Mouse (Mus musculus): ENCODE results near the gene Phf3. TPM values are rescaled to one million over a fixed set of nuclear protein-coding genes. Genes with fewer than 3 reads are reported as not detected.
A peak's percentile ranks its signal among the peaks of the same experiment; 100 is the strongest.

The Phf3 gene
- polyA plus RNA-seq, 1 experiment = 52.7 TPM

GRCm38 (mm10) chr1:30872836-30873540 is 733 bp downstream of the Phf3 start:
- Histone ChIP-seq H3K4me3 (ENCODE audit: control insufficient read depth, insufficient read depth, low read length) (peak overlapping the region; percentile 69), H3K4me1 (replicated peaks; ENCODE audit: control insufficient read depth, insufficient read depth, low read length) (no peaks in the 10 kb centered on the region), H3K27me3 (ENCODE audit: control insufficient read depth, insufficient read depth, low read length) (no peaks in the 10 kb centered on the region), H3K27ac (ENCODE audit: control insufficient read depth, insufficient read depth, low read length) (peak overlapping the region; percentile 20; the same call in 1 of the 2 replicates), H3K36me3 (ENCODE audit: control insufficient read depth, insufficient read depth, low read length) (no peaks in the 10 kb centered on the region)
- under 1% methylated on average over 77 of the region's 79 CpGs for WGBS
- peak; percentile 55 for DNase-seq
- no peak for TF ChIP-seq POLR2A (IDR thresholded peaks at IDR 0.05; ENCODE audit: control insufficient read depth, extremely low read depth, insufficient read depth, low read length, poor library complexity)
- TF ChIP-seq CTCF (IDR thresholded peaks at IDR 0.05; ENCODE audit: borderline replicate concordance, control insufficient read depth, extremely low read depth, insufficient read depth, low read length, poor library complexity) = no peak

DNA sequence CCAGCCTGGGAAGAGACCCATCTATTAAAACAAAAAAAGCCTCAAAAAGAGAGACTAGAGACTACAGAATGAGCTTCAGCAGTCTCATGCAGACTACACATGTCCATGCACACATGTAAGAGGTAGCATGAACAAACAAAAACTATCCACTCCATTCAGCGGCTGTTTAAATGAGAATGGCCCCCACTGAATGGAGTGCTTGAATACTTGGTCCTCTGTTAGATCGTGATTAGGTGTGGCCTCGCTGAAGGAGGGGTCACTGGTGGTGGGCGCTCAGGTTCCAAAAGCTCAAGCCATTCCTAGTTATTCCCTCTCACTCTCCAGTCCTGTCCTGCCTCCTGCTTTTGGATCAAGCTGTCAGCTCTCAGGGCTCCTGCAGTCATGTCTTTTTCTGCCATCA is 5.9 kb downstream of the Phf3 start:
- WGBS = 95% methylated on average over 4 of the region's 4 CpGs
- H3K4me1 ChIP-seq (replicated peaks; ENCODE audit: control insufficient read depth, insufficient read depth, low read length) = no peaks in the 10 kb centered on the region
- no peak overlapping the region for H3K27ac ChIP-seq (ENCODE audit: control insufficient read depth, insufficient read depth, low read length)
- DNase-seq = no peak
- no peak overlapping the region for H3K4me3 ChIP-seq (ENCODE audit: control insufficient read depth, insufficient read depth, low read length)
- H3K36me3 ChIP-seq (ENCODE audit: control insufficient read depth, insufficient read depth, low read length) = no peaks in the 10 kb centered on the region
- no peaks in the 10 kb centered on the region for H3K27me3 ChIP-seq (ENCODE audit: control insufficient read depth, insufficient read depth, low read length)
- no peak for TF ChIP-seq POLR2A (IDR thresholded peaks at IDR 0.05; ENCODE audit: control insufficient read depth, extremely low read depth, insufficient read depth, low read length, poor library complexity)
- TF ChIP-seq CTCF (IDR thresholded peaks at IDR 0.05; ENCODE audit: borderline replicate concordance, control insufficient read depth, extremely low read depth, insufficient read depth, low read length, poor library complexity) = no peak

DNA sequence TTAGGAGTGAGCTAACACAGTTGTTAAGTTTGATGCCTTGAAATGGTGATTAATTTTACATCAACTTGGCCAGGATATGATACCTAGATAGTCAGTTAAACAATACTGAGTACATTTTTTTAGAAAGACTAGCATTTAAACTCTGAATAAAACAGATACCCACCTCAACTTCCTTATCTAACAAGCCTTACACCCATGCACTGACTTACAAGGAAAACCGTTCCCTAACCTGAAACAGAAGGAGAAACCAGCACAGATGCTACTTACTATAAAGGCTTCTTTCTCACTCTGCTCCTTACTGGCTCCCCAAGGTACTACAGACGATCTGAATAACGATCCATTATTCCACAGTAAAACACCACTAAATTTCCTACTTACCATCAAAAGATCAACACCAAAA is 21.2 kb downstream of the Phf3 start:
- TF ChIP-seq POLR2A (IDR thresholded peaks at IDR 0.05; ENCODE audit: control insufficient read depth, extremely low read depth, insufficient read depth, low read length, poor library complexity) (no peak), CTCF (IDR thresholded peaks at IDR 0.05; ENCODE audit: borderline replicate concordance, control insufficient read depth, extremely low read depth, insufficient read depth, low read length, poor library complexity) (no peak)
- H3K4me3 ChIP-seq (ENCODE audit: control insufficient read depth, insufficient read depth, low read length) = no peak overlapping the region
- WGBS = 98% methylated on average over 3 of the region's 3 CpGs
- H3K27me3 ChIP-seq (ENCODE audit: control insufficient read depth, insufficient read depth, low read length) = no peaks in the 10 kb centered on the region
- H3K27ac ChIP-seq (ENCODE audit: control insufficient read depth, insufficient read depth, low read length) = no peak overlapping the region
- H3K36me3 ChIP-seq (ENCODE audit: control insufficient read depth, insufficient read depth, low read length) = peaks cover 3% of the 10 kb centered on the region; the same call in 1 of the 2 replicates
- H3K4me1 ChIP-seq (replicated peaks; ENCODE audit: control insufficient read depth, insufficient read depth, low read length) = no peaks in the 10 kb centered on the region
- DNase-seq = no peak

GRCm38 (mm10) chr1:30851920-30852319 is 21.8 kb downstream of the Phf3 start:
- DNase-seq = no peak
- TF ChIP-seq CTCF (IDR thresholded peaks at IDR 0.05; ENCODE audit: borderline replicate concordance, control insufficient read depth, extremely low read depth, insufficient read depth, low read length, poor library complexity) (no peak), POLR2A (IDR thresholded peaks at IDR 0.05; ENCODE audit: control insufficient read depth, extremely low read depth, insufficient read depth, low read length, poor library complexity) (no peak)
- Histone ChIP-seq H3K4me3 (ENCODE audit: control insufficient read depth, insufficient read depth, low read length) (no peak overlapping the region), H3K27ac (ENCODE audit: control insufficient read depth, insufficient read depth, low read length) (no peak overlapping the region), H3K4me1 (replicated peaks; ENCODE audit: control insufficient read depth, insufficient read depth, low read length) (no peaks in the 10 kb centered on the region), H3K27me3 (ENCODE audit: control insufficient read depth, insufficient read depth, low read length) (no peaks in the 10 kb centered on the region), H3K36me3 (ENCODE audit: control insufficient read depth, insufficient read depth, low read length) (peaks cover 3% of the 10 kb centered on the region; the same call in 1 of the 2 replicates)
- 96% methylated on average over 3 of the region's 3 CpGs for WGBS

DNA sequence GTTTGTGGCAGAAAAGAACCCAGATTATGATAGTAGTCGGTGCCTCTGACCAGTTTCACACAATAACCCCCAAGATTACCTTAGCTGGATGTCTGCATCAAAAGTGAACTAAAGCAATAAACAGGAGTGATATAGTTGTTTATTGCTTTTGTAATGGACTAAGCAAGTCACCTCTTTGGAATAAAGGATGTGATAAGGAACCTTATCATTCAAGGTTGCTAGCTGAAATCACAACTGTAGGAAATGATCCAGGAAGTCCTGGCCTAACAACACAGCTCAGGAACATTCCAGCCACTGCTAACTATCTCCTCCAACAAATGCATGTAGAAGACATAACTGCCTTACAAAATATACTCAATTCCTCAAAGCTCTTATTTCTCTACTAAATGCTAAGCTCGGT is 22.8 kb downstream of the Phf3 start:
- DNase-seq = no peak
- TF ChIP-seq CTCF (IDR thresholded peaks at IDR 0.05; ENCODE audit: borderline replicate concordance, control insufficient read depth, extremely low read depth, insufficient read depth, low read length, poor library complexity) (no peak), POLR2A (IDR thresholded peaks at IDR 0.05; ENCODE audit: control insufficient read depth, extremely low read depth, insufficient read depth, low read length, poor library complexity) (no peak)
- no peak overlapping the region for H3K4me3 ChIP-seq (ENCODE audit: control insufficient read depth, insufficient read depth, low read length)
- H3K36me3 ChIP-seq (ENCODE audit: control insufficient read depth, insufficient read depth, low read length) = peaks cover 3% of the 10 kb centered on the region; the same call in 1 of the 2 replicates
- no peaks in the 10 kb centered on the region for H3K4me1 ChIP-seq (replicated peaks; ENCODE audit: control insufficient read depth, insufficient read depth, low read length)
- no peak overlapping the region for H3K27ac ChIP-seq (ENCODE audit: control insufficient read depth, insufficient read depth, low read length)
- 98% methylated on average over 2 of the region's 2 CpGs for WGBS
- H3K27me3 ChIP-seq (ENCODE audit: control insufficient read depth, insufficient read depth, low read length) = no peaks in the 10 kb centered on the region

- Histone ChIP-seq H3K4me1 (replicated peaks; ENCODE audit: control insufficient read depth, insufficient read depth, low read length) (no peaks in the 10 kb centered on the region), H3K36me3 (ENCODE audit: control insufficient read depth, insufficient read depth, low read length) (peaks cover 3% of the 10 kb centered on the region; the same call in 1 of the 2 replicates), H3K27ac (ENCODE audit: control insufficient read depth, insufficient read depth, low read length) (no peak overlapping the region), H3K4me3 (ENCODE audit: control insufficient read depth, insufficient read depth, low read length) (no peak overlapping the region), H3K27me3 (ENCODE audit: control insufficient read depth, insufficient read depth, low read length) (no peaks in the 10 kb centered on the region)
- TF ChIP-seq POLR2A (IDR thresholded peaks at IDR 0.05; ENCODE audit: control insufficient read depth, extremely low read depth, insufficient read depth, low read length, poor library complexity) (no peak), CTCF (IDR thresholded peaks at IDR 0.05; ENCODE audit: borderline replicate concordance, control insufficient read depth, extremely low read depth, insufficient read depth, low read length, poor library complexity) (no peak)
- 93% methylated on average over 3 of the region's 3 CpGs for WGBS
- DNase-seq = no peak
Measured at GRCm38 (mm10) chr1:30849955-30850354, 23.8 kb downstream of the Phf3 start.
